Mouse (Mus musculus) CH12.LX (cell line): ENCODE measurements around the gene Zbtb37. TPM values are rescaled to one million over a fixed set of nuclear protein-coding genes. Genes with fewer than 3 reads are reported as not detected.
A peak's percentile ranks its signal among the peaks of the same experiment; 100 is the strongest.

Experiments used
- DNase-seq: peaks from one replicate; pipeline ENCODE4 v3.0.0-alpha.2; 2013; ENCODE audit errors: extremely low read depth
- H3K27ac ChIP-seq: 2 replicates; pipeline ENCODE4 v1.5.1; 2012; ENCODE audit warnings: low read depth, mild to moderate bottlenecking, control low read depth, moderate library complexity; ENCODE audit not compliant: insufficient read depth
- H3K27me3 ChIP-seq: replicated peaks from 2 replicates; pipeline ENCODE3; 2012; ENCODE audit warnings: inconsistent platforms
- H3K36me3 ChIP-seq, 2 experiments: replicated peaks in 1 of 2; 2 replicates each; pipeline versions ENCODE3 to v1.6.1; 2012; ENCODE audit warnings: inconsistent platforms in 1 of 2, low read length in 1 of 2, mild to moderate bottlenecking in 1 of 2, mixed read lengths in 1 of 2, moderate library complexity in 1 of 2; ENCODE audit not compliant: control insufficient read depth in 1 of 2, insufficient read depth in 1 of 2
- H3K4me1 ChIP-seq, 2 experiments: 2 replicates each; pipeline ENCODE4 v1.6.1; 2012; ENCODE audit warnings: inconsistent platforms in 1 of 2, moderate library complexity in 1 of 2; ENCODE audit not compliant: insufficient read depth in 2 of 2, control insufficient read depth in 1 of 2
- H3K4me2 ChIP-seq: 2 replicates; pipeline ENCODE4 v1.6.1; 2012; ENCODE audit warnings: low read depth, mild to moderate bottlenecking, control low read depth; ENCODE audit not compliant: poor library complexity, insufficient read depth, severe bottlenecking
- H3K4me3 ChIP-seq, 3 experiments: fragments of 150-350 bp in 1 of 3; sonication (generic) in 1 of 3; replicated peaks in 1 of 3; 2 replicates each; pipeline versions ENCODE3 to v1.5.1; 2011 to 2012; ENCODE audit warnings: low read depth in 2 of 3, low read length in 2 of 3, mild to moderate bottlenecking in 2 of 3, moderate library complexity in 2 of 3, control low read depth in 1 of 3, improper control_type of control experiment in 1 of 3, inconsistent platforms in 1 of 3, mixed read lengths in 1 of 3; ENCODE audit not compliant: poor library complexity in 1 of 3
- H3K79me2 ChIP-seq: replicated peaks from 2 replicates; pipeline ENCODE4 v1.6.1; 2012; ENCODE audit warnings: mild to moderate bottlenecking, moderate library complexity; ENCODE audit not compliant: control insufficient read depth, poor library complexity, insufficient read depth, severe bottlenecking; ENCODE audit errors: extremely low read depth
- H3K9ac ChIP-seq: 2 replicates; pipeline ENCODE4 v1.6.1; 2012; ENCODE audit warnings: low read depth, mild to moderate bottlenecking, control low read depth, moderate library complexity; ENCODE audit not compliant: insufficient read depth
- H3K9me3 ChIP-seq: replicated peaks from 2 replicates; pipeline ENCODE3; 2012; ENCODE audit warnings: low read length, inconsistent platforms, mixed read lengths
- BHLHE40 ChIP-seq: IDR thresholded peaks from 2 replicates; pipeline ENCODE4 v1.6.1; 2011; ENCODE audit warnings: mild to moderate bottlenecking, low read depth, low read length, improper control_type of control experiment
- CHD1 ChIP-seq: IDR thresholded peaks from 2 replicates; pipeline ENCODE4 v1.6.1; 2012; ENCODE audit warnings: low read depth, low read length, improper control_type of control experiment, inconsistent platforms
- CHD2 ChIP-seq: IDR thresholded peaks from 2 replicates; pipeline ENCODE4 v1.6.1; 2011; ENCODE audit warnings: low read length, improper control_type of control experiment
- E2F4 ChIP-seq: IDR thresholded peaks from 2 replicates; pipeline ENCODE4 v1.6.1; 2011; ENCODE audit warnings: low read depth, low read length, improper control_type of control experiment; ENCODE audit not compliant: insufficient replicate concordance
- EP300 ChIP-seq: IDR thresholded peaks from 2 replicates; pipeline ENCODE4 v1.6.1; 2011; ENCODE audit warnings: low read length, improper control_type of control experiment
- GABPA ChIP-seq: IDR thresholded peaks from 2 replicates; pipeline ENCODE4 v1.6.1; 2012; ENCODE audit warnings: low read depth, low read length, improper control_type of control experiment, inconsistent platforms; ENCODE audit not compliant: insufficient replicate concordance
- HCFC1 ChIP-seq: IDR thresholded peaks from 2 replicates; pipeline ENCODE4 v1.6.1; 2012; ENCODE audit warnings: low read depth, mild to moderate bottlenecking, inconsistent platforms, low read length, improper control_type of control experiment
- KAT2A ChIP-seq: IDR thresholded peaks from 2 replicates; pipeline ENCODE4 v1.6.1; 2012; ENCODE audit warnings: low read length, improper control_type of control experiment, inconsistent platforms; ENCODE audit not compliant: insufficient replicate concordance
- MAZ ChIP-seq: IDR thresholded peaks from 2 replicates; pipeline ENCODE4 v1.6.1; 2012; ENCODE audit warnings: low read depth, mild to moderate bottlenecking, inconsistent platforms, low read length, improper control_type of control experiment, moderate library complexity
- MXI1 ChIP-seq: IDR thresholded peaks from 2 replicates; pipeline ENCODE4 v1.6.1; 2011; ENCODE audit warnings: mild to moderate bottlenecking, low read depth, low read length, improper control_type of control experiment
- MYC ChIP-seq: IDR thresholded peaks from 2 replicates; pipeline ENCODE4 v1.6.1; 2011; ENCODE audit warnings: low read depth, mild to moderate bottlenecking, improper control_type of control experiment, low read length
- NELFE ChIP-seq: IDR thresholded peaks from 2 replicates; pipeline ENCODE4 v1.6.1; 2011; ENCODE audit warnings: low read depth, low read length, improper control_type of control experiment
- NRF1 ChIP-seq: IDR thresholded peaks from 2 replicates; pipeline ENCODE4 v1.6.1; 2014; ENCODE audit warnings: low read depth, mild to moderate bottlenecking, inconsistent platforms, low read length, improper control_type of control experiment, moderate library complexity
- PAX5 ChIP-seq: IDR thresholded peaks from 2 replicates; pipeline ENCODE4 v1.6.1; 2012; ENCODE audit warnings: low read length, inconsistent platforms, mixed read lengths
- POLR2AphosphoS2 ChIP-seq: IDR thresholded peaks from 2 replicates; pipeline ENCODE4 v1.6.1; 2011; ENCODE audit warnings: low read depth, low read length, improper control_type of control experiment
- RAD21 ChIP-seq: IDR thresholded peaks from 2 replicates; pipeline ENCODE4 v1.6.1; 2011; ENCODE audit warnings: low read depth, mild to moderate bottlenecking, low read length, improper control_type of control experiment, moderate library complexity
- SIN3A ChIP-seq: IDR thresholded peaks from 2 replicates; pipeline ENCODE4 v1.6.1; 2012; ENCODE audit warnings: low read length, improper control_type of control experiment, inconsistent platforms
- TBP ChIP-seq: conservative IDR thresholded peaks from 2 replicates; pipeline ENCODE4 v1.6.1; 2011; ENCODE audit warnings: low read depth, low read length, improper control_type of control experiment
- TCF12 ChIP-seq: IDR thresholded peaks from 2 replicates; pipeline ENCODE4 v1.6.1; 2014; ENCODE audit warnings: low read depth, mild to moderate bottlenecking, inconsistent platforms, low read length, improper control_type of control experiment
- USF2 ChIP-seq: conservative IDR thresholded peaks from 2 replicates; pipeline ENCODE4 v1.6.1; 2011; ENCODE audit warnings: low read depth, low read length, improper control_type of control experiment
- ZC3H11A ChIP-seq: IDR thresholded peaks from 2 replicates; pipeline ENCODE4 v1.6.1; 2012; ENCODE audit warnings: low read depth, mild to moderate bottlenecking, inconsistent platforms, low read length, improper control_type of control experiment
- ZNF384 ChIP-seq: IDR thresholded peaks from 2 replicates; pipeline ENCODE4 v1.6.1; 2012; ENCODE audit warnings: low read depth, low read length, improper control_type of control experiment, inconsistent platforms
- dilution Hi-C: fragments of 300-500 bp; cut with MboI; formaldehyde crosslinking; loops from 2 replicates; pipeline ENCODE4 v1.14.3; 2020; ENCODE audit warnings: low sequenced_read_pairs; ENCODE audit not compliant: extremely low pct_unique_long_range_greater_than_20kb, extremely low pct_ligation_motif_present
- in situ Hi-C: fragments of 300-500 bp; cut with MboI; formaldehyde crosslinking; loops from 3 replicates; pipeline ENCODE4 v1.14.3; 2019; ENCODE audit warnings: low sequenced_read_pairs, low pct_ligation_motif_present, low pct_unique_long_range_greater_than_20kb, mixed read lengths
- polyA plus RNA-seq: library from polyadenylated mRNA; unstranded; fragments of >175 nt; gene quantifications from 2 replicates; pipeline ENCODE4 v1.2.1, GENCODE M21; 2012; ENCODE audit warnings: low read depth; ENCODE audit not compliant: insufficient read length
- total RNA-seq, 2 experiments: library from RNA; depleted of rRNA; stranded (reverse); fragments of 300-350 nt in 1 of 2; fragments of >200 nt in 1 of 2; gene quantifications; 2 replicates each; pipeline ENCODE4 v1.2.3; 2012 to 2014

Zbtb37 gene
- total and polyA plus RNA-seq, 3 experiments: 4.5 to 4.8 (median 4.7) TPM

DNA sequence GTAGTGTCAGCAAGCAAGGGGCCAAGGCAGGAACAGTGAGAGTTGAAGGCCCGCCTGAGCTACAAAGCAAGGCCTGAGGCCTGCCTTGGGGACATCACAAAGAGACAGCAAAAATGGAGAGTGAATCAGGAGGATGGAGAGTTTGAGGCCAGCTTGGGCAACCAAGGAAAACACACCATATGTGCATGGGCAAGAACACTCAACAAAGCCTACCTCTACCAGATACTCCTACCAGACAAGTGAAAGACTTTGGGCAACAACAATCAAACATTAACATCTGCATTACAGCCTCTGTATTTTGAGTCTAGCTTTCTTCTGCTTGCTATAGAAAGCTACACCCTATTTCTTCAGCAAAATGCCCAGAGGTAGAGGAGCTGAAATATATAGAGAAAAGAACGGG, 26.6 kb downstream of the Zbtb37 start:
- H3K79me2 ChIP-seq: 0 out of 2 replicates have a peak, but pooled peaks cover 3% of the 10 kb centered on the region
- H3K4me1 ChIP-seq: peaks cover 0 to 8% of the 10 kb centered on the region in 2 experiments; a peak in 1 of 4 replicates
- peaks cover 37 to 72% of the 10 kb centered on the region in 2 experiments for H3K36me3 ChIP-seq
- in situ Hi-C loops: no loop called here
- H3K9ac ChIP-seq: no peak overlapping the region
- H3K4me2 ChIP-seq: no peak overlapping the region
- no peaks in the 10 kb centered on the region for H3K27me3 ChIP-seq
- no peak for DNase-seq
- no peak overlapping the region for H3K4me3 ChIP-seq
- H3K9me3 ChIP-seq: no peaks in the 10 kb centered on the region
- dilution Hi-C loops: no loop called here
- TF ChIP-seq NELFE (no peak), RAD21 (no peak), POLR2AphosphoS2 (peak; percentile 63; the same call in 1 of the 2 replicates)
- H3K27ac ChIP-seq: no peak overlapping the region

DNA sequence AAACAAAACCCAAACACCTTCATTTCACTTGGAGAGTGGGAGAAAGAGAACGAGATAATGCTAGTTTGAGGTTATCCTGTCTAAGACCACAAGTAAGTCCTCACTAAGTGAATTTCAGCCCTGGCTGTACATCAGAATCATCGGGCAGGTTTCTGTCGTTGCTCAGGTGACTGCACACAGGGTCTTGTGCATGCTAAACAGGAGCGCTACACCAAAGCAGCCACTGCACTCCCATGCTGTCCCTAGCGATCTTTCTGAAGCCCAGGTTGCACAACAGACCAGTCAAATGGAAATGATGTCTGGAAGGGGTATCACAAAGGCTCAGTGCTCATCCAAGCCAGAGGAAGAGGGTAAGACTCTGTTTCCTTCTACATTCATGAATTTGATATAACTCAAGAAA, 28.2 kb downstream of the Zbtb37 start:
- no peak overlapping the region for H3K4me2 ChIP-seq
- no peaks in the 10 kb centered on the region for H3K27me3 ChIP-seq
- in situ Hi-C loops: no loop called here
- H3K9ac ChIP-seq: no peak overlapping the region
- no peak overlapping the region for H3K27ac ChIP-seq
- DNase-seq: no peak
- no peaks in the 10 kb centered on the region for H3K9me3 ChIP-seq
- TF ChIP-seq TCF12: no peak
- TF ChIP-seq EP300: no peak
- TF ChIP-seq, all 38 proteins: peak for 0
- Histone ChIP-seq H3K4me1 (peaks cover 0 to 8% of the 10 kb centered on the region in 2 experiments; a peak in 1 of 4 replicates), H3K4me3 (no peak overlapping the region), H3K36me3 (peaks cover 42 to 76% of the 10 kb centered on the region in 2 experiments), H3K79me2 (0 out of 2 replicates have a peak, but pooled peaks cover 3% of the 10 kb centered on the region)
- dilution Hi-C loops: no loop called here

DNA sequence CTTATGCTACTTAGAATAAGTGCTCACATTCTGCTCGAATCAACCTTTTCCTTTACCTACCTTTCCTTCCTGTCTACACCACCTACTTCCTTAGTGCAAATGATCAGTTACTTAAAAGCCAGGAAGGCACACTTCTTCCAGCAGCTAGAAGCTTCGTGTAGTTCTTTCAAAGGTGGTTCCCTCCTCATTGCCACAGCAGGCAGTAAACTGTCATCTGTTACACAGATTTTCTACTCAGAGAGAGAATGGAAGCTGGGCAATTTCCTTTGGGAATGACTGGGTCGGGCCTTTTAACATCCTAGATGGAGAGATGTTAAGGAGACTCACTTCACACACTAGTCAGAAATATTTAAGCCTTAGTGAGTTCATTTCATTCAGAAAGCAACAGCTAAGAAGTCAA, 29.1 kb downstream of the Zbtb37 start:
- Histone ChIP-seq H3K79me2 (0 out of 2 replicates have a peak, but pooled peaks cover 3% of the 10 kb centered on the region), H3K4me2 (no peak overlapping the region), H3K9me3 (no peaks in the 10 kb centered on the region), H3K4me3 (no peak overlapping the region), H3K4me1 (peaks cover 0 to 8% of the 10 kb centered on the region in 2 experiments; a peak in 1 of 4 replicates), H3K27me3 (no peaks in the 10 kb centered on the region), H3K27ac (no peak overlapping the region), H3K36me3 (peaks cover 50 to 81% of the 10 kb centered on the region in 2 experiments), H3K9ac (no peak overlapping the region)
- in situ Hi-C loops (no loop called here), dilution Hi-C loops (no loop called here)
- DNase-seq: no peak
- TF ChIP-seq GABPA (no peak), MXI1 (no peak), USF2 (no peak), ZC3H11A (no peak), SIN3A (no peak), PAX5 (no peak), CHD1 (no peak), MYC (no peak), E2F4 (no peak), MAZ (no peak), CHD2 (no peak), POLR2AphosphoS2 (no peak), TCF12 (no peak), KAT2A (no peak), NRF1 (no peak), TBP (no peak), EP300 (no peak), BHLHE40 (no peak), HCFC1 (no peak), ZNF384 (no peak)
